Comparison of ENCODE assay signal across 29 mouse cellular contexts in genomic region chr3:101143465-101143864, GRCm38 (mm10). TPM values are rescaled to one million over a fixed set of nuclear protein-coding genes. Genes with fewer than 3 reads are reported as not detected.
DNase-seq lines count a peak whose midpoint lies in the region; ATAC-seq and TF ChIP-seq lines count a peak whose summit lies in the region.
"Had no signal": no experiment of that assay in that cellular context is flagged by ENCODE, and none has a peak within 500 bp of the region (broad histone marks: within the 10 kb centered on the region; RNA-seq: fewer than 3 reads in every experiment).

No protein-coding gene starts in this region.

- no peak overlapping the region for H3ac ChIP-seq in myocyte (ENCODE audit: control insufficient read depth, insufficient read length)

- no peak overlapping the region for H3K9ac ChIP-seq in midbrain, embryonic 11.5 days (ENCODE audit: low read length)
- H3K9ac ChIP-seq in midbrain, embryonic 13.5 days (replicated peaks) = no peak overlapping the region
- H3K9ac ChIP-seq: embryonic facial prominence, embryonic 13.5 days; embryonic facial prominence, embryonic 15.5 days; forebrain, embryonic 12.5 days had no signal

- no peak overlapping the region for H3K4me2 ChIP-seq in midbrain, embryonic 11.5 days
- no peak overlapping the region for H3K4me2 ChIP-seq in midbrain, embryonic 13.5 days (replicated peaks)
- H3K4me2 ChIP-seq in myocyte (ENCODE audit: low read depth) = peak overlapping the region; percentile 31
- H3K4me2 ChIP-seq: embryonic facial prominence, embryonic 13.5 days; embryonic facial prominence, embryonic 15.5 days; forebrain, embryonic 12.5 days had no signal

- no peaks in the 10 kb centered on the region for H3K79me2 ChIP-seq in myocyte (ENCODE audit: control insufficient read depth, insufficient read depth)

- no peak overlapping the region for H3K4me3 ChIP-seq in midbrain, embryonic 11.5 days (ENCODE audit: low read depth, low read length)
- H3K4me3 ChIP-seq in midbrain, embryonic 13.5 days (replicated peaks) = no peak overlapping the region
- no peak overlapping the region for H3K4me3 ChIP-seq in myocyte
- H3K4me3 ChIP-seq: embryonic facial prominence, embryonic 13.5 days; embryonic facial prominence, embryonic 15.5 days; erythroblast, embryonic 14.5 days; forebrain, embryonic 10.5 days; forebrain, embryonic 12.5 days had no signal

- no peaks in the 10 kb centered on the region for H3K9me3 ChIP-seq in midbrain, embryonic 11.5 days (ENCODE audit: control insufficient read depth, low read length)
- peaks cover 5% of the 10 kb centered on the region for H3K9me3 ChIP-seq in midbrain, embryonic 13.5 days
- H3K9me3 ChIP-seq: embryonic facial prominence, embryonic 13.5 days; embryonic facial prominence, embryonic 15.5 days; forebrain, embryonic 10.5 days; G1E had no signal

- TF ChIP-seq POLR2A in myocyte (IDR thresholded peaks at IDR 0.05; ENCODE audit: insufficient read length, low read depth) = no peak

- WGBS in midbrain, embryonic 11.5 days = 92% methylated on average over 7 of the region's 7 CpGs
- 91% methylated on average over 7 of the region's 7 CpGs for WGBS in midbrain, embryonic 13.5 days

- peak; percentile 46 for DNase-seq in heart, adult 11 months
- no peak for DNase-seq in heart, adult 8-10 months (ENCODE audit: low spot score)
- peak; percentile 2 for DNase-seq in midbrain, embryonic 11.5 days (ENCODE audit: low spot score, missing footprints)
- DNase-seq in brain, adult 2 months (ENCODE audit: low read depth, low spot score) = peak; percentile 52
- DNase-seq: adrenal gland, adult 8-10 months; adrenal gland, postnatal 14 days; adrenal gland, postnatal 36 days; cerebellum, adult 11 months; cerebellum, adult 18-20 months; cerebellum, adult 8-10 months; cerebellum, adult 9-11 months; cerebellum, postnatal 14 days; cerebellum, postnatal 36 days; embryo, embryonic 11 days had no signal

- no peaks in the 10 kb centered on the region for H3K27me3 ChIP-seq in midbrain, embryonic 11.5 days (ENCODE audit: control insufficient read depth, insufficient read depth, low read length)
- no peaks in the 10 kb centered on the region for H3K27me3 ChIP-seq in midbrain, embryonic 13.5 days
- no peaks in the 10 kb centered on the region for H3K27me3 ChIP-seq in myocyte (ENCODE audit: control insufficient read depth, insufficient read depth, insufficient read length)
- H3K27me3 ChIP-seq: CH12.LX; embryonic facial prominence, embryonic 13.5 days; embryonic facial prominence, embryonic 15.5 days; forebrain, embryonic 12.5 days; Patski had no signal

- H3K4me1 ChIP-seq in midbrain, embryonic 11.5 days (ENCODE audit: control insufficient read depth, insufficient read depth, low read length) = peaks cover 16% of the 10 kb centered on the region
- peaks cover 24% of the 10 kb centered on the region for H3K4me1 ChIP-seq in midbrain, embryonic 13.5 days (replicated peaks)

- no peaks in the 10 kb centered on the region for H3K36me3 ChIP-seq in midbrain, embryonic 11.5 days (ENCODE audit: control insufficient read depth, insufficient read depth, low read length)
- H3K36me3 ChIP-seq in midbrain, embryonic 13.5 days = no peaks in the 10 kb centered on the region
- no peaks in the 10 kb centered on the region for H3K36me3 ChIP-seq in myocyte (ENCODE audit: control insufficient read depth, insufficient read depth)
- H3K36me3 ChIP-seq: embryonic facial prominence, embryonic 13.5 days; embryonic facial prominence, embryonic 15.5 days; forebrain, embryonic 10.5 days; forebrain, embryonic 12.5 days; G1E had no signal

- ATAC-seq in midbrain, embryonic 11.5 days (ENCODE audit: low FRiP score) = no peak
- no peak for ATAC-seq in midbrain, embryonic 13.5 days
- no peak for ATAC-seq in CD4-positive, CD25-positive, alpha-beta regulatory T cell, adult 4 months
- ATAC-seq: activated CD4-positive, CD25-positive, alpha-beta regulatory T cell, adult 4 months; forebrain, embryonic 14.5 days; forebrain, embryonic 16.5 days; Patski had no signal

- H3K27ac ChIP-seq in midbrain, embryonic 11.5 days (ENCODE audit: low read depth, low read length) = no peak overlapping the region
- H3K27ac ChIP-seq in midbrain, embryonic 13.5 days = no peak overlapping the region
- H3K27ac ChIP-seq: embryonic facial prominence, embryonic 13.5 days; embryonic facial prominence, embryonic 15.5 days; forebrain, embryonic 12.5 days had no signal

TF ChIP-seq in myocyte, 11 proteins besides CTCF, POLR2A, EP300 and RAD21:
- TF ChIP-seq TCF12 (IDR thresholded peaks at IDR 0.05; ENCODE audit: insufficient read depth, poor library complexity, severe bottlenecking) (no peak), SRF (IDR thresholded peaks at IDR 0.05; ENCODE audit: control insufficient read depth, insufficient read length, low read depth) (no peak), E2F4 (IDR thresholded peaks at IDR 0.05; ENCODE audit: insufficient read depth) (no peak), REST (IDR thresholded peaks at IDR 0.05; ENCODE audit: insufficient read depth, insufficient read length) (no peak), MYOD1 (IDR thresholded peaks at IDR 0.05; ENCODE audit: control insufficient read depth in 1 of 3, insufficient read length in 2 of 3, low read depth in 2 of 3) (no peak), USF1 (IDR thresholded peaks at IDR 0.05; ENCODE audit: low read depth) (no peak), MAX (IDR thresholded peaks at IDR 0.05; ENCODE audit: low read depth) (no peak)

RNA-seq across cellular contexts. Expression of gene Ptgfrn, which starts 33.4 kb away (rescaled TPM):
- 10 to 100 TPM; 17.2 to 21.1 (median 19.8) TPM for total RNA-seq in heart, adult 8-10 months (2022)
- polyA plus RNA-seq in midbrain, embryonic 11.5 days (2014; fragmentation: Nextera tagmentation; extraction: Ambion mirVana) = 2.3 and 2.6 TPM in 2 replicates
- 2.3 TPM in 2 replicates for polyA plus RNA-seq in midbrain, embryonic 13.5 days (2015; fragmentation: Nextera tagmentation; extraction: Ambion mirVana)
- polyA plus RNA-seq in myocyte (2012; fragmentation: generic; extraction: Trizol) = 62.8 TPM
- 1 to 10 TPM in 1 of 2 experiments, under 1 TPM in 1; 0.73 to 1.0 TPM for polyA plus RNA-seq in CD4-positive, CD25-positive, alpha-beta regulatory T cell, adult 4 months (2017; shearing (Covaris generic))
- total RNA-seq: CH12.LX; common myeloid progenitor, adult 5-6 weeks had no signal
- polyA plus RNA-seq: erythroblast, embryonic 14.5 days; G1E had no signal

Comparison
In these comparisons a context has a peak if more than half of its experiments do, and no peak if none do; other contexts are left out.
1. RNA of gene Ptgfrn, which starts 33.4 kb away (polyA plus RNA-seq): 62.8 TPM in myocyte (single experiment); 2.3 TPM in midbrain, embryonic 13.5 days, 2.3 to 2.6 TPM in midbrain, embryonic 11.5 days and 0.73 to 1.0 TPM in CD4-positive, CD25-positive, alpha-beta regulatory T cell, adult 4 months; every median in the first group is over 10 times any median in the second.